Mouse (Mus musculus) lung, postnatal 36 days (tissue): ENCODE results near the gene Hoxc9.

Source experiments
- DNase-seq: peaks from one replicate; pipeline ENCODE4 v3.0.0; 2022; ENCODE audit warnings: mixed read lengths

Hoxc9 gene

DNA sequence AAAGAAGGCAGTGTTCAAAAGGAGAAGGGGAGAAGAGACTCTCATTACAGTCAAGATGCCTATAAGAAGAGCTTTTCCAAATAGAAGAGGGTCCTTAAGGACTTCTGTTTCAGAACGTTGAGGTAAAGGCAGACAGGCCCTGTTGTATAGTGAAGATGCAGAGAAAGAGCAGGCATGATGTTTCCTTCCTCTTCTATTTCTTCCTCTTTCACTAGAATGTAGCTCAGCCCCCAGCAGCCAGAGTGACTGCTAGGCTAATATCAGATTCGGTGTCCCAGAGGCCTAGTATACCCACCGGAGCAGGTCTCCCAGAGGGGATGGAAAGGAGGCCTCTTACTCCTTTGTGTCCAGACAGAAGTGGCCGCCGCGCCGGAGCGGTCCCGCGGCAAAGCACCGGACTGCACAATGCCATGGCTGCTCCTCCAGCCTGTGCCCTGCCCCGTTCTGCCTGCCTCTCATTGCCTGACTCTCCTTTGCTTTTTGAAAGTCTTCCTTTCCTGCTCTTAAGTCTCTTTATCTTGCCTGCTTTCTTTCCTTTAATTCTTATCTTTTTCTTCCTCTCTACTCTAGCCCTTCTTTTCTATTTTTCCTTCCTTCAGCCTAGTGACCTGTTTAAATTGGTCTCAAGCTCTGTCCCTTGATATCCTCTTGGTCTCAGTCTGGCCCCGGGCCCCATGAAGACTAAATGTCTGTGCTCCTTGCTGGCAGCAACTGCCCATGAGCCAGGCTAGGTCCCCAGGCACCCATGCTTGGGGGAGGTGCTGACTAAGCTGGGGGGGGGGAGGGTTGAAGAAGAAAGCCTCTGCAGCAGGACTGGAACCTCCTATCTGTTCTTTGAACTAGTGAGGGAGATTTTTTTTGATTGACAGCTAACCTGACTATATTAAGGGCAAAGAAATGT is 2.6 kb downstream of the Hoxc9 start:
- no peak for DNase-seq

GRCm38 (mm10) chr15:102979936-102980335 is 3.7 kb downstream of the Hoxc9 start:
- DNase-seq = no peak

DNA sequence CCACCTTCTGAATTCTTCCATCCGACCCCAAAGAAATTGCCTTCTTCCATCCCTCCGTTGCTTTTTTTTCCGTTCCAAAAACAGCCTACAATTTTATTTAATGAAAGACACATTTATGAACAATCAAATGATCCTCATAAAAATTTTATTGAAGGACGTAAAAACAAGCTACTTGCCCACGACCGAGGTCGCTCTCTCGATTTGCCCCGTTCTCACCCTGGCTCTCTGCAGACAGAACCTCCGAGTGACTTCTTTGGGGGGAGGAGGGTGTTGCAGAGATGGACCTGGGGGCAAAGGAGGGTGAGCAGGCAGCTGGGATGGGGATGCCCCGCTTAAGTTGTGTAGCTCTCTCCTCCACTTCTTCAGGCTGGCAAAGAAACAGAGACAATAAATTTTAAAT is 4.1 kb downstream of the Hoxc9 start:
- no peak for DNase-seq

DNA sequence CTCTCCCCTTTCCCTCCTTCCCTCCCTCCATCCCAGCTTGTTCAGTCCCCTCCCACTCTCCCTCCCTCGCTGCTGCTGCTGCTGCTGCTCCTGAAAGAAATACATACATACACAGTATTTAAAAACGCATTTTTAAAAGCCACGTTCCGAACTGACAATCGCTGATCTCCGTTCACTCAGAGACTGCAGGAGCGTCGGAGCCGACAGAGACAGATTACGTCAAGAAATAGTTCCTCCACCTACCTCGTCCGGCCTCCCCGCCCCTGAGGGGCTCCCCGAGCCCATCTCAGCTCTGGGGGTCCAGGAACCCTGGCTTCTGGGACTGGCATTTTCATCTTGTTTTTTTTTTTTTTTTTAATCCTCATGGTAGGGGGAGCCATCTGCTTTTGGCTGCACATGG is 4.7 kb downstream of the Hoxc9 start:
- DNase-seq = no peak

GRCm38 (mm10) chr15:102981379-102982288 is 5.4 kb downstream of the Hoxc9 start:
- no peak for DNase-seq

DNA sequence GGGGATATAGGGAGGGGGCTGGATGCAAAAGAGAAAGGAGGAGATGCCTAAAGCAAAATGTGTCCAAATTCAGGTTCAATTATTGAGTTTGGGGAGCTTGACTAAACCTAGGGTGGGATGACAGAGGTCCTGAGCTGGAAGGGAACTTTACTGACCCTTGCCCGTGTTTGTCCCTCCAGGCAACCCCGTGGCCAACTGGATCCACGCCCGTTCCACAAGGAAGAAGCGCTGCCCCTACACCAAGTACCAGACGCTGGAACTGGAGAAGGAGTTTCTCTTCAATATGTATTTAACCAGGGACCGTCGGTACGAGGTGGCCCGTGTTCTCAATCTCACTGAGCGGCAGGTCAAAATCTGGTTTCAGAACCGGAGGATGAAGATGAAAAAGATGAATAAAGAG is 7.5 kb downstream of the Hoxc9 start:
- DNase-seq = no peak

GRCm38 (mm10) chr15:102984521-102984920 is 8.3 kb downstream of the Hoxc9 start:
- DNase-seq = no peak

DNA sequence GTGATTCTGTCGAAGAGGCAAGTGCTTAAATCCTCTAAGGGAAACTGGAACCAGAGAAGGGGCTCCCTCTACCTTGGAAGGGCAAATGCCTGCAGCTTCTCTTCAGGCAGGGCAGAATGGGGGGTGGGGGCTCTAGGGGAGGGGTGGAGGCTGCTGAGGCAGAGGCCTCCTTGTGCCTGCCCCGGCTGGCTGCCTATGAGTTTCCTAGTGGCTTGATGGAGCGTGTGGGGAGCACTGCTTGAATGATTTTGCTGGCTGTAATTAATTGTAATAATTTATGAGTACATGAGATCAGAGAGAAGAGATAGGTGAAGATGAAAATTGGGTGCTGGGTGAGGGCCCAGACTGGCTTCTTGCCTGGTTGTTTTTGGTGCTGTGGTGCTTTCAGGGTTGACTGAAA is 8.7 kb downstream of the Hoxc9 start:
- no peak for DNase-seq

- peak; percentile 95 for DNase-seq
These were observed 11.0 kb downstream of the Hoxc9 start for GRCm38 (mm10) chr15:102987124-102987833.

- DNase-seq = no peak
These were observed 11.8 kb downstream of the Hoxc9 start for GRCm38 (mm10) chr15:102988078-102988477.

- no peak for DNase-seq
These were observed 14.5 kb downstream of the Hoxc9 start, which contains the start of gene Hoxc8 for GRCm38 (mm10) chr15:102990461-102991397. Hoxc8 (plus strand) TSS chr15:102990607.

- DNase-seq = no peak
These were observed 15.5 kb downstream of the Hoxc9 start for GRCm38 (mm10) chr15:102991782-102992181.

- DNase-seq = no peak
These were observed 16.0 kb downstream of the Hoxc9 start for GRCm38 (mm10) chr15:102992206-102992605.

DNA sequence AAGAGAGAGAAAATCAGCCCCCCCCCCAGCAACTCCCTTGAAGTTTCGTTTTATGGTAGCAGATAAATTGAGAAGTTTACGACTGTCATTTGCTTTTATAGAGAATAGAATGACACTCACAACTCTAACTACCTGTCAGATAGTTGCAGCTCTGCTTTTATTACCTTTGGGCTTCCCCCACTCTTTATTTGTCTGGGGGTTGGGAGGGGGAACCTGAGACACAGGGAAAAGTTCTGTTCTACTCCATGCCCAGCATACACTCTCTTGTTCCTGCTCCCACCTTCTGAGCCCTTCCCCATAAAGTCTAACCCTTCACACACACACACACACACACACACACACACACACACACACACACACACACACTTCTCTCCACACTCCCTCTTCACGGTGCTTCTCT is 16.6 kb downstream of the Hoxc9 start:
- no peak for DNase-seq

GRCm38 (mm10) chr15:102996548-102996947 is 20.3 kb downstream of the Hoxc9 start:
- DNase-seq = no peak

DNA sequence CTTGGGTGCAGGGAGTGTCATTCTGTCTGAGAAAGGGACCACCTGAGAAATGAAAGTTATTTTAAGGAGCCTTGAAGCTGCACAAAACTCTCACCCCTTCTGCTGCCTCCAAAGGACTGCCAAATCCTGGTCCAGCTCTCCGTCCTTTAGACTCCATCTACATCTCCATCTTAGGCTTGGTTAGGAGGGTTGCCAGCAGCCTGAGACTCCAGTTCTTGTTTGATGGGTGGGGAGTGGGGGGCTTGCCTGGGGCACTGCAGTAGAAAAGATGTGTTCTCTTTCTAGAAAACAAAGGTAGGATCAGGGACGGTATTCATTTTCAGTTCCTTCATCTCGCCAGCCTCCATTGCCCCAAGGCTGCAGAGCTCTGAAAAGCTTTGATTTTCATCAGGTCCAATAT is 21.2 kb downstream of the Hoxc9 start:
- DNase-seq = no peak

DNA sequence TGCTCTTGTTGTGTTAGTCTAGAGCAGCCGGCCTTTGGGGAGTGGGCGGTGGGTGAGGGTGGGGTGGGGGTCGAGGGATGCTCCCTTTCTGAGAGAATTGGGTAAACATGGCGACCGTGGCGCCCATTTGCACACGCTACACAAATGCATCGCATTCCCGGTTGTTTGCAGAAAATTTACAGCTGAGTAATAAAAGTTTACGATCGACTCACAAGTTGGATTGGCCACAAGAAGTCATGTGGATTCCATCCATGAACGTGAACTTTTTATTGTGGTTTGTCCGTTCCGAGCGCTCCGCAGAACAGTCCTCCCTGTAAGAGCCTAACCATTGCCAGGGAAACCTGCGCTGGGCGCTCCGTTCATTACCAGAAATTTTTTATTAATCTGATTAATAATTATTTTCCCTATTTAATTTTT is 21.7 kb downstream of the Hoxc9 start, which contains the start of gene Hoxc6:
Gene Hoxc6 (plus strand): TSS at position 319 of the 417 bp plus-strand sequence.
- no peak for DNase-seq

GRCm38 (mm10) chr15:102998608-102999182 is 22.5 kb downstream of the Hoxc9 start:
- no peak for DNase-seq

DNA sequence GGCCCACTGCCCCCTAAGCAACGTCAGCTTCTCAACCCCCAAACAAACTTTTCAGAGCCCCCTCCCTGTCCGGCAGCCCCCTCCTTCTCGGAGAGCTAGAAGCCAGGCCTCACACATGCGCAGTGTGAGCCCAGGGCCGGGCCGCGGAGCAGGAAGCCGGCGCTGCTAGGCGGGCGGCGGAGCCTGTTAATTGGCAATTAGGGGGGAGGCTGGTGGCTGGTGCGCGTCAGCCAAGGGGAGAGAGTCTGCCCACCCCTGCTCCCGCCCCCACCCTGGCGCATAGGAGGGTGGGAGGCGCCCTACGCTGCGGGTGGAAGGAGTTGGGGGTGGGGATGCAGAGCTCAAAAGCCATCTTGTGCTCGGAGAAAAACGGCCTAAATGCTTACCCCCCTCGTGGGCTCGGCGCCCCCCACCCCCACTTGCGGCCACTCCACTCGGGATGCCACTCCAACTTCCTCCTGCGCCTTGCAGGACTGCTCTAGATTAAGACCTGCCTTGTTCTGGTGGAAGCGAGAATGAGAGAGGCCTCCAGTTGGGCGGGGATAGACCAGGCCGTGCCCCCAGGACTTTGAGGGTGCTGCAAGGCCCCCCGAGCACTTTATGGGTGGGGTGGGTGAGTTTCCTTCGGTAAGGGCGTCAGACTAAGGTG is 23.1 kb downstream of the Hoxc9 start:
- peak; percentile 36 for DNase-seq

GRCm38 (mm10) chr15:102999955-103000354 is 23.7 kb downstream of the Hoxc9 start:
- DNase-seq = no peak

DNA sequence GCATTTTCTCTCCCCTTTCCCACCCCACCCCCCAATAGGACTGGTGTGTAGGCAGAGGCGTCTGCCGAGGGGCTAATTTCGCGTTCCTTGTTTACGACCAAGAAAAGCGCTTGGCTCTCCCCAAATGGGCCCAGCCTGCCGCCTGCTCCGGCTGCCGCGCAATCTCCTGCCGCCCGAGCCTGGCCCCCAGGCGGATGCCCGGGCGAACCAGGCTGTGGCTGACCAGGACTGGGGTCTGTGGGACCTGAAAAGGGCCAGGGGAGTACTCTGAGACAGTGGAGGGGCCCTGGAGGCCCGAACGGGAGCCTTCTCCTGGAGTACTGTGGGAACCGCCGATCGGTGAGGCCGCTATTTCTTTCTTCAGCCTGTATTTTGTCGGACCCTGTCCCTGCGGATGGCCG is 24.3 kb downstream of the Hoxc9 start:
- no peak for DNase-seq
